Mouse (Mus musculus) layer of hippocampus, adult 9-11 months (tissue): Measurements from ENCODE around the gene Faf1.

Experiments
- DNase-seq: peaks from one replicate; pipeline ENCODE4 v3.0.0; 2022

The Faf1 gene

GRCm38 (mm10) chr4:109792331-109792730 lies 115.9 kb downstream of the Faf1 start:
- DNase-seq, result no peak

- no peak for DNase-seq
Observed at GRCm38 (mm10) chr4:109793072-109793471, 116.7 kb downstream of the Faf1 start.

- DNase-seq, result no peak
Observed at GRCm38 (mm10) chr4:109797511-109798182, 121.3 kb downstream of the Faf1 start.

- no peak for DNase-seq
Observed at GRCm38 (mm10) chr4:109806408-109806807, 130.0 kb downstream of the Faf1 start.

GRCm38 (mm10) chr4:109815161-109815560 lies 138.8 kb downstream of the Faf1 start:
- no peak for DNase-seq

GRCm38 (mm10) chr4:109815592-109815991 lies 139.2 kb downstream of the Faf1 start:
- DNase-seq, result no peak

GRCm38 (mm10) chr4:109819455-109819854 lies 143.1 kb downstream of the Faf1 start:
- no peak for DNase-seq

GRCm38 (mm10) chr4:109829800-109830199 lies 153.4 kb downstream of the Faf1 start:
- DNase-seq, result no peak

GRCm38 (mm10) chr4:109857851-109858250 lies 181.5 kb downstream of the Faf1 start:
- no peak for DNase-seq

- DNase-seq, result no peak
Observed at GRCm38 (mm10) chr4:109858571-109859392, 182.4 kb downstream of the Faf1 start.

- DNase-seq, result no peak
Observed at GRCm38 (mm10) chr4:109859401-109859800, 183.0 kb downstream of the Faf1 start.

- no peak for DNase-seq
Observed at GRCm38 (mm10) chr4:109860256-109860655, 183.9 kb downstream of the Faf1 start.

- DNase-seq, result no peak
Observed at GRCm38 (mm10) chr4:109862271-109862670, 185.9 kb downstream of the Faf1 start.

- no peak for DNase-seq
Observed at GRCm38 (mm10) chr4:109863021-109863420, 186.6 kb downstream of the Faf1 start.

GRCm38 (mm10) chr4:109868897-109869484 lies 192.6 kb downstream of the Faf1 start:
- no peak for DNase-seq

GRCm38 (mm10) chr4:109884333-109884732 lies 207.9 kb downstream of the Faf1 start:
- DNase-seq, result no peak

GRCm38 (mm10) chr4:109887856-109888357 lies 211.5 kb downstream of the Faf1 start:
- no peak for DNase-seq

GRCm38 (mm10) chr4:109897810-109898566 lies 221.6 kb downstream of the Faf1 start:
- no peak for DNase-seq

GRCm38 (mm10) chr4:109901076-109901475 lies 224.7 kb downstream of the Faf1 start:
- no peak for DNase-seq

GRCm38 (mm10) chr4:109904487-109904886 lies 228.1 kb downstream of the Faf1 start:
- DNase-seq, result no peak

- no peak for DNase-seq
Observed at GRCm38 (mm10) chr4:109929058-109929457, 252.7 kb downstream of the Faf1 start.

GRCm38 (mm10) chr4:109930445-109930844 lies 254.1 kb downstream of the Faf1 start:
- DNase-seq, result no peak

- DNase-seq, result no peak
Observed at GRCm38 (mm10) chr4:109930935-109931334, 254.5 kb downstream of the Faf1 start.
